Mouse (Mus musculus) ES-E14 (cell line): ENCODE measurements around the gene Tmem126b.

ENCODE experiments used
- CHD2 ChIP-seq: IDR thresholded peaks from 2 replicates; pipeline ENCODE4 v1.6.1; 2014; ENCODE audit warnings: mild to moderate bottlenecking, low read depth, low read length, inconsistent platforms
- ZC3H11A ChIP-seq: IDR thresholded peaks from 2 replicates; pipeline ENCODE4 v1.6.1; 2012; ENCODE audit warnings: low read depth, mild to moderate bottlenecking, inconsistent platforms, low read length, borderline replicate concordance

- TF ChIP-seq CHD2 (no peak), ZC3H11A (no peak)
Observed at GRCm38 (mm10) chr7:90443101-90444091, 32.4 kb downstream of the Tmem126b start.
